Mouse (Mus musculus) spleen, postnatal 4 days (tissue): ENCODE results near the gene Nf2.

Experiments
- DNase-seq, 2 experiments: peaks; one replicate each; pipeline ENCODE4 v3.0.0; 2022; ENCODE audit warnings: low spot score in 2 of 2

Nf2 gene

DNA sequence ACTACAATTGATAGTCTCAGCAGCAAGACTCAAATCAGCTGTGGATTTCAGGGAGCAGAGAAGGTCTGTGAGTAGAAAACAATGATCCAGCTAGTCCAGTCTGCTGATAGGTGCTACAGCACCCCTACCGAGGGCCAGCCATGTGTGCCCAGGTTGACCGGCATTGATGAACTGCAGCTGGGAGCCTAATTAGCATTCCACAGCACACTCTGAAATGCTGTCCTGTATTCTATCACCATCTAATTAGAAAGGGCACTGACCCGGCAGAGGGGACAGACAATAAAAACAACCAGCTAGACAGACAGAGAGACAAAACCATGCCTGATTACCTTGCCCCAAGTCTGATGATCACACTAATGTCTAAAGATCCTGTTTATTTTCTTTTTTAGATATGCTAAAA lies 56.3 kb downstream of the Nf2 start:
- DNase-seq = no peak

- no peak for DNase-seq
Observed at GRCm38 (mm10) chr11:4791549-4791948, 57.8 kb downstream of the Nf2 start.

DNA sequence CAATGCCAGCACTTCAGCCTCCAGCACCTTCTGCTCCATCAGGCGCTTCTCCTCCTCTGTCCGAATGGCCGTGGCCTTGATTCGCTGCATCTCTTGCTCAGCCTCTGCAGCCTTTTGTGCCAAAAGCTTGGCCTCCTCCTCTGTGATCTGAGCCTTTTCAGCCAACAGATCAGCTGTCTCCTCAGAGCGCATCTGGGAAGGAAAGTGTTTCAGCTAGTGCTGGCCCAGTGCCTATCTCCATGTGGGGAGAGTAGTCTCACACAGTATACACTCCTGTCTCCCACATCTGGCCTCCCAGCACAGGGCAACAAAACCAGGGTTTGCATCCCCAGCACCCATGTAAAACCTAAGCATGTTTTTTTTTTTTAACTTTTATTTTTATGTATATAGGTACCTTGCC lies 59.6 kb downstream of the Nf2 start:
- DNase-seq = no peak

DNA sequence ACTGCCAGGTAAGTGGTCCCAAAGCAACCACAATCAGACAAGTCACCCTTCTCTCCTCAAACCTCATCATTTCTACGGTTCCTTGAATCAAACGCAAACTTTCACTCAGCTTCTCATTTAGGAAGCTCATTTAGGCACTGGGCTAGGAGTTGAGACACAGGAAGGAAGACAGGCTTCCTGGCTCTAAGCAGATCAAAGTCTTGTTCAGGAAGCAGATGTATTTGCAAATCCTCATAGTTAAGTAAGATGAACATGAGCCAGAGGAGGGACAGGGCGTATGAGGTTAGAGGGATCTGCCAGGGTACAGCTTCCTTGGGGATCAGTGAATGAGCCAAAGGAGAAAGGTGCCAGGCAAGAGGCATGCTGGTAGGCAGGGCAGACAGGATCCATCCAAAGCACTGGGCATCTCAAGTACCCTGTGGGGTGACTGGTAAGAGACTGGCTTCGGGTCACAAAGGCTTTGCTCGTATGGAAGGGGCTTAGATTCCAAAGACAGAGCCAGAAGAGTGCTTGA lies 64.7 kb downstream of the Nf2 start:
- no peak for DNase-seq

- DNase-seq = no peak
Observed at GRCm38 (mm10) chr11:4783116-4783515, 66.2 kb downstream of the Nf2 start.

- no peak for DNase-seq
Observed at GRCm38 (mm10) chr11:4780927-4781326, 68.4 kb downstream of the Nf2 start.

GRCm38 (mm10) chr11:4772925-4773324 lies 76.4 kb downstream of the Nf2 start:
- DNase-seq = peak; percentile 59 to 90

DNA sequence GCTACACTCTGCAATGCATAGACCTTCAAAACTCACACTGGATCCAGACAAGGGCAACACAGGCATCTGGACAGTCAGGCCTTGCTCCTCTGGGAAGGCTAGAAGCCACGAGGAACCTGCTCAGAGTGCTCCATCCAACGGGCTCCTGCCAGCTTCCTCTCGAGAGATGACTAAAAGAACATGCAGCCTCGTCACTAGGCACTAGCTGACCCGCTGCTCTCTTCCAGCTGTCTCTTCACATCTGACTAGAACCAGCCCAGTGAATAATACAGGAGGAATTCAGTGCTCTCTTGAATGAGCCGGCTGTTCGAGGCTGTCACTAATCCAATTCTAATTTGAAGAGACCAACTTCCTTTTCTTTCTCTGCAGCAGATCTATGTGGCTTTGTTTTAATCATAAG lies 77.6 kb downstream of the Nf2 start:
- no peak for DNase-seq

DNA sequence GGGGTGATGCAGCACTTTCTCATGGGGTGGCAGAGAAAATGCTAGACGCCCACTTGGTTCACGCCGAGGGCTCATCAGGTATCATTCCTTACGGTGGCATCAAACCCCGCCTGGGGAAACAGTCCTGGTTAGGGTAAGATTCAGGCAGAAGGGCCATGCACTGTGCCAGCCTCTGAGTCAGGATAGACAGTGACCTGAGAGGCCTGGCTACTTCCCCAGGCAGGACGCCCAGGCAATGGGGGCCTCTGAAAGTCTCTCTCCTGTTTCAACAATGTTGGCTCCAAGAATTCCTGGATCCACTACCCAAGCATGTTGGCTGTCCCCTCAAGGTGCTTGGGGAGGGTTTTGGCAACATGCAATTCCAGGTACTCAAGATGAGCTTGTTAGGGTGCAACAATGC lies 79.5 kb downstream of the Nf2 start:
- DNase-seq = no peak

GRCm38 (mm10) chr11:4769293-4769692 lies 80.0 kb downstream of the Nf2 start:
- DNase-seq = no peak

DNA sequence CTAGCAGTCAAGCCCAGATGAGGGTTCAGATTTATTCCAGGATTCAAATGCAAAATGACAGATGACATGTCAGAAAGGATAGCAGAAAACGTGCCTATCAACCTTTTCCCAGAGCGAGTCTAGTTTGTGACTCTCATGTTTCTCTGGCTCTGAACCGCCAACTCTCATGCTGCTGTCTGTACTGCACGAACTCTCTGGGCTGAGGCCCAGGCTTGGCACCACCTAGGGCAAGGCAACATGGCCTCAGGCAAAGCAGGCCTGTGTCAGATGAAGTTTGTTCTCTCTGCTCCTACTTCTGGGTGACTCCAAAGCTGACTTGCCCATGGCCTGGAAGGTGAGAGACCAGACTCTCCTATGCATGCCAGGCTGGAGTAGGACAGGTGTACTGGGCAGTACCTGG lies 80.9 kb downstream of the Nf2 start:
- DNase-seq = no peak

GRCm38 (mm10) chr11:4764476-4764875 lies 84.9 kb downstream of the Nf2 start:
- no peak for DNase-seq

- no peak for DNase-seq
Observed at GRCm38 (mm10) chr11:4763631-4764030, 85.7 kb downstream of the Nf2 start.

- no peak for DNase-seq
Observed at GRCm38 (mm10) chr11:4762511-4762910, 86.8 kb downstream of the Nf2 start.

GRCm38 (mm10) chr11:4761991-4762390 lies 87.3 kb downstream of the Nf2 start:
- DNase-seq = no peak

GRCm38 (mm10) chr11:4760438-4760837 lies 88.9 kb downstream of the Nf2 start:
- no peak for DNase-seq

DNA sequence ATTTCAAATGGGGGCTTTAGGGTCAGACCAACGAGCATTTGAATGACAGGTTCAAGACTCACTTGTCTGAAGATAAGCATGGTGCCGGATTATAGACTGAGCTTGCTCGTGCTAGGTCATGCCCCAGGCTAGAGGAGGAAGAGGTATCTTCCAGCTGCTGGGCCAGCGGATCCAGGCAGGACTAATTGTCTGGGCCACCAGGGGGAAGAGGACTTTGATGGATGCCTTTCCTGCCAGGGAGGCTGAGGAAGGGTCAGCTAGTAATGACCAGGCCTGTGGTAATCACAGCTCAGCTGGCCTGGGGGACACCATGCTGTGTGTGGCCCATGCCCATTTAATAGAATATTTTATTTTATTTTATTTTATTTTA lies 91.6 kb downstream of the Nf2 start:
- DNase-seq = no peak

GRCm38 (mm10) chr11:4756984-4757788 lies 92.2 kb downstream of the Nf2 start:
- no peak for DNase-seq

- no peak for DNase-seq
Observed at GRCm38 (mm10) chr11:4756460-4756859, 92.9 kb downstream of the Nf2 start.

GRCm38 (mm10) chr11:4754867-4755266 lies 94.5 kb downstream of the Nf2 start:
- no peak for DNase-seq

DNA sequence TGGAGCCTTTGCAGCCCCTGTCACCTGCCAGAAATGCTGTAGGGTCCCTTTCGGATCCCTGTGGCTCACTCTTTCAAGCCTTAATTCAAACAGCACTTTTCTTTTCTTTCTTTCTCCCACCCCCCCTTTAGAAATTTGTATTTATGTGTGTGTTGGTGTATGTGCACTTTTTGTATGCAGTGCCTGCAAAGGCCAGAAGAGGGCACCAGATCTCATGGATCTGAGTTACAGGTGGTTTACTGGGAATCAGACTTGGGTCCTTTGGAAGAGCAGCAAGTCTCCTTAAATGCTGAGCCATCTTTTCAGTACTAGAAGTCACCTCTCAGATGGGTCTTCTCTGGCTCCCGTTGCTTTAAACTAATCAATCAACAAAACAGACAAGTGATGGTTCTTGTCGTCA lies 95.3 kb downstream of the Nf2 start:
- DNase-seq = no peak

DNA sequence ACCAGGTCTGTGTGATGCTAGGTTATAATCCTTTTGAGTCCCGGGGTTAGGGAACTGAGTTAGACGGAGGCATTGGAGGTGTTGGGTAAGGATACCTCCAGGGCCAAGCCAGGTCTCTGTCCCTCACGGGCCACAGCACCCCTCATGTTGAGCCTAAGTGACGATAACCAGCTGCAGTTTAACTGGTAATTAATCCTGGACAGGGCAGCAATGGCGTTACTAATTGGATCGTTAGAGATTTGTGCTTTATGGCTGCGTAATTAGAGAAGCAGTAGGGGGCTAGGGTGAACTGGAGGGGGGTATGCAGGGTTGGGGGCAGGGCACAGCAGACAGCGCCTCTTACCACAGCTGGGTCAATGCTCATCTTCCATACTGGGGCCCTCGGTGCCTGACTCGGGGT lies 96.5 kb downstream of the Nf2 start:
- DNase-seq = no peak

- DNase-seq = peak; percentile 51 to 82
Observed at GRCm38 (mm10) chr11:4750263-4750662, 99.1 kb downstream of the Nf2 start.

DNA sequence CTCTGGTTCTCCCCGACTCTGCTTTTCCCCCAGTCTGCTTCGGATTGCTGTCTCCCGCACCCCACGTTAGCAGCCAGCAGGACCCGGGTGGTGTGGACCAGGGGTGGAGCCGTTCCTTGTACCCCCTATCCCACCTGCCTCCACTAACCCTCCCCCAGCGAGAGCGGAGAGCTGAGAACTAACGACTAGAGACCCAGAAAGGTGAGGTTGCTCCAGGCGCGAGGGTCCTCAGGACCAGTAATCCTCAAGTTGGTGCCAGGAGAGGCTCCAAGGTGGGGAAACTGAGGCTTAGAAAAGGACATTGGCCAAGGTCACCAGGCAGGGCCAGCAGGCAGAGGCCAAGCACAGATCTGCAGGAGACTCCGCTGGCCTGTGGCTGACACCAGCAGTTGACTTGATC lies 102.1 kb downstream of the Nf2 start:
- DNase-seq = no peak
